Mouse (Mus musculus) activated CD4-positive, CD25-positive, alpha-beta regulatory T cell (primary cell): ENCODE data around the gene Sdha. TPM values are rescaled to one million over a fixed set of nuclear protein-coding genes. Genes with fewer than 3 reads are reported as not detected.

Experiments
- polyA plus RNA-seq, 2 experiments: library from polyadenylated mRNA; unstranded; fragments of 100-300 nt; shearing (Covaris generic); gene quantifications; one replicate each; pipeline ENCODE4 v1.2.1; 2017

Sdha gene
- polyA plus RNA-seq = 100 to 1,000 TPM; 206 to 252 TPM

DNA sequence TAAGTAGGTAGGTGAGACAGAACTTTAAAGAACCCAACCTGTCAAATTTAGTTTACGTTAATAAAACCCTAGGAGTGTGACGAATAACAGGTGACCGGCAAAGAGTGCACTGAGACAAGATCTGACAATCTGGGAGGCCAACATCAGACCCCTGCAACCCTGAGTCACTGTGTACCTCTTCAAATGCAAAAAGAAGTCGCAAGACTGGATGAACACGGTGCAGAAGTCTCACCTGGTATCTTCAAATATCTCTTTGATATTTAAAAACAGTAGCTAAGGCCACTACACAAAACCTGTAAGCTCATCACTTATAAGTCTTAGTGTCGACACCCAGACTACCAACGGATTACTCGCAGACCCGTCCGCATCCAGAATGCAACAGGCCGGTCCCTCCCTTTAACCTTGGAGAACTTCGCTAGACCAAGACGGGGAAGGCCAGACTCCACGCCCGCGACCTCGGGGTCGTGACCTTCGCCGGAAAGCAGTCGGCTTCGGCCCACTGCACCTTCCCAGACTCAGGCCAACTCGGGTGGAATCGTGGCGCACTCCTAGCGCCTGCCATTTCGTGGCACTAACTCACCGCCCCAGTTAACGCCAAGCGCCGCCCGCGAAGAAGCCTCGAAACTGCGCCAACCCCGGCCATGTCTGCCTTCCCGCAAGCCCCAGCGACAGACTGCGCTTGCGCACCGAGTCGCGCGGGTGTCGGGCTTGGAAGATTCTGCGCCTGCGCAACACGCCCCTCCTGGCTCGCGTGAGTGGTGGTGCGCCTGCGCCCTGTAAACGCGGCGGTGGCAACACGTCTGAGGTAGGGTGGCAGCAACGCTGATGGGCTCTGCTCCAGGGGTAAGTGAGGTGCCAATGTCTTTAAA lies at the start of gene Sdha, which contains the start of gene Ccdc127:
Sdha (minus strand) TSS at position 715 of the 869 bp plus-strand sequence.
Ccdc127 (plus strand) TSS at position 744 of the 869 bp plus-strand sequence.

GRCm38 (mm10) chr13:74399298-74399839 lies 49.3 kb upstream of the Sdha start, which contains the start of gene Ftl1-ps1:
Gene Ftl1-ps1, plus strand, starts transcription at chr13:74399694.

DNA sequence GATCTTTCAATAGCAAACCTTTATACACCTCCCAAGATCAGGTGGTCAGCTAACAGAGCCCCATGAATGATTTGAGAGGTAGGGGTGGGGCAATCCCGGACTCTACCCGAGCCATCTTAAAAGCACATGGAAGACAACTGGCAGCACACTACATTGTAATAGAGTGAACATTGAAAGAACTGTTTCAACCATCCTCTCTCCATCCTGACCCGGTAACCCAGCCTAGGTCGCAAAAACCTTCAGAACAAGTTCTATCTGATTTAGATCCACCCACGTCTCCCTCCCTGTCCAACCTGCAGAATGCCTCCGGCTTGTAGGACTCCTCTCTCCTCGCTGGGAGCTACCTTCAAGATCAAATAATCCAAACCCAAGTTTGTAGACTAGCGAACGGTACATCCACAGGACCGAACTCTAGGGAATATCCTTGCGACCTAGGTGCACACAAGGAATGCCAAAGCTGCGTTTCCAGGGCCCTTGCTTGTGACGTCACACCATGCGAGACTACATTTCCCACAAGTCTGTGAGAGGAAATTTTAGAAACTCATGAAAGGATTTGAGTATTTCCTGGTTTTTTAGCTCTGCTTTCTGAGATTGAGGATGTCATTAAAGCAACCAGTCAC lies 40.4 kb upstream of the Sdha start, which contains the start of gene Zfp72:
Zfp72 (minus strand) TSS at position 466 of the 620 bp plus-strand sequence.

DNA sequence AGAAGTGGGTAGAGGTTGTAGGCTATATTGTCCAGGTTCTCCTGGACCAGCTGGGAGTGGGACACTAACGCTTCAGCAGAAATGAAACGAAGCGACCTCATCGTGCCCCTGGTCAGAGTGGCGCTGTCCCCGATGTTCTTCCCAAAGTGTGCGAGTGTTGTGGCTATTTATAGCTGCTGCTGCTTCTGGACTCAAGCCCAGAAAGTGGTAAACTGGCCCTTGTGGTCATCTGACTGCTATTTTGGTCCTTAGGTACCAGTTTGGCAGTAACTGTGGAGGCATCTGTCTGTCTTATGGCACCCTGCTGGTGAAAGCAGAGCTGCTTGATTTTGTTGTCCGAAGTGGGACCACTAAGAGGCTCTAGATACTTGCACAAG lies 13.8 kb upstream of the Sdha start, which contains the start of gene Lrrc14b:
Lrrc14b (minus strand) TSS at position 147 of the 377 bp plus-strand sequence.

DNA sequence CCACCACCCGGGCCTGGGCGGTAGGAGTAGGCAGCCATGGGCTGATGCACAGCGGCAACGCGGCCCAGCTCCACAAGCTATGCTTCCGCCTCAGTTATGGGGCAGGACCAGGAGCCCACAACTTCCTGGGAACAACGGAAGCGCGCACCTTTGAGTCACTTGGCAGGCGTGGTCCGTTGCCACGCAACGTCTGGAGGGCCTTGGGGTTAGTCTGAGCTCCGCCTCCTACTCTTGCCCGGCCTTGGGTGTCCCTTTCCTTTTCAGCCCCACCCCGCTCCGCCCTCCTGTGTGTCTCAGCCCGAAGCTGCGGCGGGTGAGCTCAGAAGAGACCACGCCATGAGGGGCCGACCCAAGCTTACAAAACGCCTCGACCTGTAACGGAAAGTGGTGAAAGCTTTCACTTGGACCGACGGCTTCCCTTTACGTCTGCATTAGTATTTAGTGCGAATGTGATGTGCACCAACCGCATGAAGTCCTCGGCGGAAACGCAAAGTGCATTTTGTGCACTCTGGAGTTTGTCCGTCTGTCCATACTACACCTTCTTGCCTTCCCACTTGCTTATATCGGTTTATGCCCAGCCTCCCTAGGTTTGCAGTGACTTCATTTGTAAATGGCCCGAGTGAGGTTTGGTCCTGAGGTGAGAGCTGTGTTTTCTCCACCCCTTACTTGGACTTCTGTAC lies 32.8 kb downstream of the Sdha start, which contains the start of gene Pdcd6:
Pdcd6 (minus strand) TSS at position 411 of the 680 bp plus-strand sequence.

DNA sequence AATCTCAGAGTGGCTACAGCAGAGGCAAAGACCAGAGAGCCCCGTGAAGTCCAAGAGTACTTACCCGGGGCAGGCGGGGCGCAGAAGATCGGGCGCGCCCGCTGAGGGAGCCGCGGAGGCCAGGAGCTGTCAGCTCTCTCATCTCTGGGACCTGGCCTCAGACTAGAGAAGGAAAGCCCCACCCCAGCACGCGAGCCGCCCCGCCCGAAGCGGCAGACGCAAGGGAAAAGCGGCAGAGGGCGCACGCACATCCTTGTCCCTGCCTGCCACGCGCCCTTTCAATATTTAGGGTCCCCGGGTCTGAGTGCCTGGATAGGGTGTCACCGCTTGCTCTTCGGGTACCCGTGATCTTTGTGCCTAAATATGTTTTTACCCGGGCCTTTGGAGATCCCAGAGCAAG lies 57.9 kb downstream of the Sdha start, which contains the start of gene Ahrr:
Ahrr (minus strand) TSS at position 165 of the 400 bp plus-strand sequence.

Other genes starting within 250 kb of the Sdha start
- gene Slc9a3, start 228.8 kb downstream of the Sdha start, polyA plus RNA-seq = under 1 TPM in 1 of 2 experiments, not detected in 1; 0.26 TPM
- gene Exoc3, start 141.5 kb downstream of the Sdha start, polyA plus RNA-seq = 10 to 100 TPM; 75.3 to 79.5 TPM
- gene Ahrr, start 57.9 kb downstream of the Sdha start, polyA plus RNA-seq = under 1 TPM in 1 of 2 experiments, not detected in 1; 0.04 TPM
- 100 to 1,000 TPM; 179 to 213 TPM for gene Pdcd6, start 32.7 kb downstream of the Sdha start, polyA plus RNA-seq
- gene Ccdc127, start within 50 bp of the Sdha start, polyA plus RNA-seq = 10 to 100 TPM; 26.1 to 27.5 TPM
- not detected for gene Lrrc14b, start 13.7 kb upstream of the Sdha start, polyA plus RNA-seq
- gene Zfp72, start 40.6 kb upstream of the Sdha start, polyA plus RNA-seq = 1 to 10 TPM in 1 of 2 experiments, under 1 TPM in 1; 0.72 to 1.5 TPM
- 10 to 100 TPM; 47.5 to 55.7 TPM for gene Ftl1-ps1, start 49.4 kb upstream of the Sdha start, polyA plus RNA-seq
- 10 to 100 TPM; 19.9 to 20.6 TPM for gene Zfp825, start 143.7 kb upstream of the Sdha start, polyA plus RNA-seq